Comparison of ENCODE assay signal across 10 mouse cellular contexts in genomic region chr19:58919148-58919547, GRCm38 (mm10). TPM values are rescaled to one million over a fixed set of nuclear protein-coding genes. Genes with fewer than 3 reads are reported as not detected.
DNase-seq lines count a peak whose midpoint lies in the region; ATAC-seq and TF ChIP-seq lines count a peak whose summit lies in the region.
"Had no signal": no experiment of that assay in that cellular context is flagged by ENCODE, and none has a peak within 500 bp of the region (broad histone marks: within the 10 kb centered on the region; RNA-seq: fewer than 3 reads in every experiment).

No protein-coding gene starts in this region.

- peak overlapping the region; percentile 45 for H3K4me2 ChIP-seq in heart, embryonic 15.5 days
- peak overlapping the region; percentile 19; the same call in 1 of the 2 replicates for H3K4me2 ChIP-seq in midbrain, embryonic 12.5 days (replicated peaks)
- H3K4me2 ChIP-seq in liver, embryonic 12.5 days, result peak overlapping the region; percentile 39
- H3K4me2 ChIP-seq in stomach, postnatal 0 days (replicated peaks; ENCODE audit: low read depth), result peak overlapping the region; percentile 49

- no peak overlapping the region for H3K27ac ChIP-seq in heart, embryonic 15.5 days
- H3K27ac ChIP-seq in midbrain, embryonic 12.5 days (replicated peaks), result no peak overlapping the region
- H3K27ac ChIP-seq in midbrain, embryonic 10.5 days (replicated peaks), result no peak overlapping the region
- no peak overlapping the region for H3K27ac ChIP-seq in liver, embryonic 12.5 days
- no peak overlapping the region for H3K27ac ChIP-seq in stomach, postnatal 0 days (replicated peaks)

- no peak overlapping the region for H3K9ac ChIP-seq in heart, embryonic 15.5 days
- H3K9ac ChIP-seq in midbrain, embryonic 12.5 days (replicated peaks), result no peak overlapping the region
- no peak overlapping the region for H3K9ac ChIP-seq in liver, embryonic 12.5 days
- no peak overlapping the region for H3K9ac ChIP-seq in stomach, postnatal 0 days (ENCODE audit: low read length)

- no peak for TF ChIP-seq EP300 in stomach, postnatal 0 days (optimal IDR thresholded peaks at IDR 0.05)

- H3K27me3 ChIP-seq in heart, embryonic 15.5 days, result peaks cover 19% of the 10 kb centered on the region; the same call in 1 of the 2 replicates
- H3K27me3 ChIP-seq in midbrain, embryonic 12.5 days, result peaks cover 66% of the 10 kb centered on the region
- H3K27me3 ChIP-seq in midbrain, embryonic 10.5 days (ENCODE audit: low read depth, poor library complexity, severe bottlenecking), result peaks cover 77% of the 10 kb centered on the region
- peaks cover 7% of the 10 kb centered on the region; the same call in 1 of the 2 replicates for H3K27me3 ChIP-seq in liver, embryonic 12.5 days (replicated peaks)
- H3K27me3 ChIP-seq in stomach, postnatal 0 days (ENCODE audit: control insufficient read depth, insufficient read depth, low read length), result no peaks in the 10 kb centered on the region

- no peak for ATAC-seq in heart, embryonic 15.5 days (replicated peaks; ENCODE audit: insufficient number of reproducible peaks, insufficient read depth, low FRiP score, low read depth)
- no peak for ATAC-seq in midbrain, embryonic 12.5 days (ENCODE audit: low FRiP score, low read depth)
- ATAC-seq in liver, embryonic 12.5 days, result no peak
- no peak for ATAC-seq in stomach, postnatal 0 days (ENCODE audit: low FRiP score, low TSS enrichment)

- H3K4me3 ChIP-seq in heart, embryonic 15.5 days, result 0 out of 2 replicates have a peak overlapping the region, but pooled peaks have one; percentile 31
- no peak overlapping the region for H3K4me3 ChIP-seq in midbrain, embryonic 12.5 days
- no peak overlapping the region for H3K4me3 ChIP-seq in midbrain, embryonic 10.5 days
- H3K4me3 ChIP-seq in liver, embryonic 12.5 days, result no peak overlapping the region
- peak overlapping the region; percentile 23; the same call in 1 of the 2 replicates for H3K4me3 ChIP-seq in stomach, postnatal 0 days (ENCODE audit: low read depth, low read length)

- TF ChIP-seq CTCF in stomach, postnatal 0 days (IDR thresholded peaks at IDR 0.05; ENCODE audit: low read depth), result no peak

- H3K36me3 ChIP-seq in heart, embryonic 15.5 days, result no peaks in the 10 kb centered on the region
- H3K36me3 ChIP-seq in midbrain, embryonic 12.5 days, result no peaks in the 10 kb centered on the region
- H3K36me3 ChIP-seq in midbrain, embryonic 10.5 days, result no peaks in the 10 kb centered on the region
- no peaks in the 10 kb centered on the region for H3K36me3 ChIP-seq in liver, embryonic 12.5 days
- H3K36me3 ChIP-seq in stomach, postnatal 0 days (ENCODE audit: control insufficient read depth, insufficient read depth, low read length), result no peaks in the 10 kb centered on the region

- no peak for DNase-seq in heart, adult 8-10 months (ENCODE audit: low spot score)
- no peak for DNase-seq in midbrain, embryonic 10.5 days (ENCODE audit: low spot score)
- no peak for DNase-seq in stomach, postnatal 0 days (ENCODE audit: low spot score)
- no peak for DNase-seq in gastrocnemius, postnatal 4 days (ENCODE audit: low spot score in 2 of 2)
- no peak for DNase-seq in right cerebral cortex, postnatal 10 days (ENCODE audit: low spot score in 2 of 2)
- DNase-seq: cerebellum, adult 8-10 months; right cerebral cortex, postnatal 4 days had no signal

- H3K4me1 ChIP-seq in heart, embryonic 15.5 days (replicated peaks), result 0 out of 2 replicates have a peak, but pooled peaks cover 3% of the 10 kb centered on the region
- H3K4me1 ChIP-seq in midbrain, embryonic 12.5 days, result peaks cover 13% of the 10 kb centered on the region
- H3K4me1 ChIP-seq in midbrain, embryonic 10.5 days, result peaks cover 14% of the 10 kb centered on the region
- no peaks in the 10 kb centered on the region for H3K4me1 ChIP-seq in liver, embryonic 12.5 days
- H3K4me1 ChIP-seq in stomach, postnatal 0 days (replicated peaks; ENCODE audit: control insufficient read depth, insufficient read depth), result no peaks in the 10 kb centered on the region

- H3K9me3 ChIP-seq in heart, embryonic 15.5 days (replicated peaks), result no peaks in the 10 kb centered on the region
- no peaks in the 10 kb centered on the region for H3K9me3 ChIP-seq in midbrain, embryonic 12.5 days
- no peaks in the 10 kb centered on the region for H3K9me3 ChIP-seq in midbrain, embryonic 10.5 days (replicated peaks)
- no peaks in the 10 kb centered on the region for H3K9me3 ChIP-seq in liver, embryonic 12.5 days (replicated peaks)
- no peaks in the 10 kb centered on the region for H3K9me3 ChIP-seq in stomach, postnatal 0 days (ENCODE audit: control insufficient read depth, low read length)

- WGBS in heart, embryonic 15.5 days, result 17% methylated on average over 7 of the region's 7 CpGs
- 27% methylated on average over 7 of the region's 7 CpGs for WGBS in midbrain, embryonic 12.5 days
- WGBS in midbrain, embryonic 10.5 days, result 26% methylated on average over 7 of the region's 7 CpGs
- WGBS in liver, embryonic 12.5 days (ENCODE audit: insufficient replicate concordance), result 34% methylated on average over 7 of the region's 7 CpGs
- 14% methylated on average over 7 of the region's 7 CpGs for WGBS in stomach, postnatal 0 days

RNA-seq across cellular contexts. Expression of gene Eno4, which starts 24.1 kb away (rescaled TPM):
- polyA plus RNA-seq in heart, embryonic 15.5 days (2015; fragmentation: Nextera tagmentation; extraction: Ambion mirVana), result 0.19 and 0.25 TPM in 2 replicates
- under 1 TPM in 1 of 4 experiments, not detected in 3; 0.28 TPM for total RNA-seq in heart, adult 8-10 months (2022)
- 0.37 and 0.81 TPM in 2 replicates for polyA plus RNA-seq in midbrain, embryonic 12.5 days (2016; fragmentation: Nextera tagmentation; extraction: Ambion mirVana)
- polyA plus RNA-seq in midbrain, embryonic 10.5 days (2016; fragmentation: Nextera tagmentation; extraction: Ambion mirVana), result 0.43 and 0.54 TPM in 2 replicates
- polyA plus RNA-seq in liver, embryonic 12.5 days (2016; fragmentation: Nextera tagmentation; extraction: Ambion mirVana), result 0.10 and 0.12 TPM in 2 replicates
- polyA plus RNA-seq in stomach, postnatal 0 days (2015; fragmentation: Nextera tagmentation; extraction: Ambion mirVana), result 0.06 and 0.13 TPM in 2 replicates
- under 1 TPM in 1 of 2 experiments, not detected in 1; 0.26 TPM for total RNA-seq in gastrocnemius, postnatal 4 days (2021)

RNA-seq across cellular contexts. Expression of gene Hspa12a, which starts 24.3 kb away (rescaled TPM):
- 12.4 and 12.5 TPM in 2 replicates for polyA plus RNA-seq in heart, embryonic 15.5 days (2015; fragmentation: Nextera tagmentation; extraction: Ambion mirVana)
- 10 to 100 TPM; 14.7 to 21.9 (median 17.6) TPM for total RNA-seq in heart, adult 8-10 months (2022)
- polyA plus RNA-seq in midbrain, embryonic 12.5 days (2016; fragmentation: Nextera tagmentation; extraction: Ambion mirVana), result 27.9 and 28.0 TPM in 2 replicates
- polyA plus RNA-seq in midbrain, embryonic 10.5 days (2016; fragmentation: Nextera tagmentation; extraction: Ambion mirVana), result 10.8 and 15.3 TPM in 2 replicates
- polyA plus RNA-seq in liver, embryonic 12.5 days (2016; fragmentation: Nextera tagmentation; extraction: Ambion mirVana), result 1.2 and 1.3 TPM in 2 replicates
- 1.7 and 2.5 TPM in 2 replicates for polyA plus RNA-seq in stomach, postnatal 0 days (2015; fragmentation: Nextera tagmentation; extraction: Ambion mirVana)
- total RNA-seq in gastrocnemius, postnatal 4 days (2021), result 10 to 100 TPM; 19.7 to 22.0 TPM

Comparison
In these comparisons a context has a peak if more than half of its experiments do, and no peak if none do; other contexts are left out.
1. H3K4me3 ChIP-seq: peak in heart, embryonic 15.5 days (single experiment) and stomach, postnatal 0 days (single experiment); none in midbrain, embryonic 12.5 days (single experiment), midbrain, embryonic 10.5 days (single experiment) and liver, embryonic 12.5 days (single experiment).
2. Peak in every context shown above with its lines, with median percentiles within 50 percentile points of each other: H3K4me2 ChIP-seq.